Mouse (Mus musculus) spleen, adult 2 months (tissue): ENCODE results near the gene Phyhipl. TPM values are rescaled to one million over a fixed set of nuclear protein-coding genes. Genes with fewer than 3 reads are reported as not detected.

Source experiments
- DNase-seq, 2 experiments: peaks; one replicate each; pipeline versions ENCODE4 v3.0.0 to v3.0.0-alpha.2; 2012 to 2021; ENCODE audit warnings: low spot score in 2 of 2, low read depth in 1 of 2
- H3K27ac ChIP-seq: fragments of 200-500 bp; 2 replicates; pipeline ENCODE4 v1.5.1; 2012; ENCODE audit warnings: low read length, inconsistent platforms; ENCODE audit not compliant: insufficient read depth
- H3K27me3 ChIP-seq: fragments of 200-500 bp; 2 replicates; pipeline ENCODE4 v1.6.1; 2012; ENCODE audit warnings: mild to moderate bottlenecking, moderate library complexity, low read length, inconsistent platforms; ENCODE audit not compliant: control insufficient read depth, insufficient read depth
- H3K36me3 ChIP-seq: fragments of 200-500 bp; 2 replicates; pipeline ENCODE4 v1.6.1; 2012; ENCODE audit warnings: mild to moderate bottlenecking, low read length, inconsistent platforms; ENCODE audit not compliant: control insufficient read depth, insufficient read depth
- H3K4me1 ChIP-seq: fragments of 200-500 bp; 2 replicates; pipeline ENCODE4 v1.6.1; 2011; ENCODE audit warnings: inconsistent platforms; ENCODE audit not compliant: control insufficient read depth, insufficient read depth, insufficient read length
- H3K4me3 ChIP-seq: fragments of 200-500 bp; 2 replicates; pipeline ENCODE4 v1.5.1; 2011; ENCODE audit warnings: mild to moderate bottlenecking, inconsistent platforms; ENCODE audit not compliant: insufficient read depth, insufficient read length; ENCODE audit errors: extremely low read depth
- CTCF ChIP-seq: fragments of 200-500 bp; IDR thresholded peaks from 2 replicates; pipeline ENCODE4 v1.5.1; 2011; ENCODE audit warnings: mild to moderate bottlenecking, inconsistent platforms; ENCODE audit not compliant: insufficient read depth, insufficient read length, insufficient replicate concordance; ENCODE audit errors: extremely low read depth
- POLR2A ChIP-seq: fragments of 200-500 bp; IDR thresholded peaks from 2 replicates; pipeline ENCODE4 v1.6.1; 2011; ENCODE audit warnings: low read depth, low read length, inconsistent platforms
- WGBS: fragments of 180-500 bp; shearing (Covaris S2); methylation state at CpG from one replicate; pipeline ENCODE4 v1.1.7; 2018; 5-methylcytosine and 5-hydroxymethylcytosine counted together
- polyA plus RNA-seq: library from polyadenylated mRNA; depleted of rRNA; stranded (reverse); fragments of >200 nt; gene quantifications from 2 replicates; pipeline ENCODE4 v1.2.3, GENCODE M21; 2012; rRNA removed

The Phyhipl gene
- polyA plus RNA-seq, 1 experiment = not detected

DNA sequence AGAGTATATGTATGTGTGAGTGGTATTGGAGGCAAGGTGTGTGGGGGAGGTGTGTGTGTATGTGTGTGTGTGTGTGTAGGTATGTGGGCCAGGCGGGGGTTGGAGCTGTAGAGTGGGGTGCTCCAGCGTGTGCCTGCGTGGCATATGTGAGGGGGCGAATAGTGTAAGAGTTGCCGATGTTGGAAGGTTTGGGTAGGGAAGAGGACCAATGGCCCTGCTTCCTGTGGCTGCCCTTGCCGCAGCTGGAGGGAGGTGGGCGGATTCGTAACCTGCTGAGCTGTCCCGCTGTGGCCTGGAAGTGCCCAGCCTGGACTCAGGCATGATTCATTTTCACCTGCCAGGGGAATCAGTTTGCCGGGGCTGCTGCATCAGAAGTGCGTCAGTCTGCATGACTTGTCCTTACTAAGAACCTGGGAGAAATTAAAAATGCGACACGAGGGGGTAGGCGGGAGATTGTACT is 136.1 kb downstream of the Phyhipl start:
- Histone ChIP-seq H3K27me3 (no peaks in the 10 kb centered on the region), H3K4me1 (no peaks in the 10 kb centered on the region), H3K36me3 (no peaks in the 10 kb centered on the region), H3K4me3 (no peak overlapping the region), H3K27ac (no peak overlapping the region)
- 18% methylated on average over 14 of the region's 14 CpGs for WGBS
- no peak for DNase-seq
- TF ChIP-seq CTCF = no peak
- no peak for TF ChIP-seq POLR2A

- DNase-seq = no peak
- H3K36me3 ChIP-seq = no peaks in the 10 kb centered on the region
- WGBS = 83% methylated on average over 8 of the region's 8 CpGs
- TF ChIP-seq POLR2A = no peak
- no peak overlapping the region for H3K27ac ChIP-seq
- no peak overlapping the region for H3K4me3 ChIP-seq
- H3K4me1 ChIP-seq = no peaks in the 10 kb centered on the region
- no peaks in the 10 kb centered on the region for H3K27me3 ChIP-seq
Observed at GRCm38 (mm10) chr10:70516661-70517060, 139.1 kb downstream of the Phyhipl start.

GRCm38 (mm10) chr10:70514848-70515247 is 140.9 kb downstream of the Phyhipl start:
- Histone ChIP-seq H3K36me3 (no peaks in the 10 kb centered on the region), H3K27ac (no peak overlapping the region), H3K4me1 (no peaks in the 10 kb centered on the region), H3K4me3 (no peak overlapping the region), H3K27me3 (no peaks in the 10 kb centered on the region)
- TF ChIP-seq CTCF = no peak
- no peak for TF ChIP-seq POLR2A
- DNase-seq = no peak
- 75% methylated on average over 9 of the region's 9 CpGs for WGBS

DNA sequence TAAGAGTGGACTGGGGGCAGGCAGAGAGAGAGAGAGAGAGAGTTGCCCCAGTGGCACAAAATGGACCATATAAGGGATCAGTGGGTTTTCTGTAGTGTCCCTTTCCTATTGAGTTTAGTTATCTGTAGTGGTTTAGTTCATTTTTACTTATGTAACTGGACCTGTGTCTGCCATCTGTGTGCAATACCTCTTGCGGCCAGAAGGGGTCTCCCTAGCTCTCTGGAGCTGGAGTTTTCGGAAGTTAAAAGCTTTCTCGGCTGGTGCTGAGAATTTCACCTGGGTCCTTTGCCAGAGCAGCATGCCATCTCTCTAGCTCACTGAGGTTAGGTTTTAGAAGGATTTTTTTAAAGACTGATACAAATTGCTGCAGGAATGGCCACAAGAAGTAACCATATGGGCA is 147.9 kb downstream of the Phyhipl start:
- H3K27me3 ChIP-seq = no peaks in the 10 kb centered on the region
- no peaks in the 10 kb centered on the region for H3K36me3 ChIP-seq
- no peak for TF ChIP-seq CTCF
- no peak for TF ChIP-seq POLR2A
- no peak overlapping the region for H3K27ac ChIP-seq
- WGBS = 88% methylated on average over 3 of the region's 3 CpGs
- H3K4me3 ChIP-seq = no peak overlapping the region
- H3K4me1 ChIP-seq = no peaks in the 10 kb centered on the region
- no peak for DNase-seq

Other genes starting within 250 kb of the Phyhipl start
- gene Fam13c, start 215.5 kb downstream of the Phyhipl start, polyA plus RNA-seq = 0.44 and 0.47 TPM in 2 replicates